Mouse (Mus musculus) T-helper 17 cell (primary cell): ENCODE results near the gene Dmrtc2.

Experiments
- in situ Hi-C, 2 experiments: fragments of 300-600 bp; cut with MboI, MseI; formaldehyde crosslinking; loops; 1 replicate in 1 of 2; 2 replicates in 1 of 2; pipeline ENCODE4 v1.15.1; 2025; ENCODE audit warnings: high pct_unique_total_duplicates in 2 of 2

Dmrtc2 gene

DNA sequence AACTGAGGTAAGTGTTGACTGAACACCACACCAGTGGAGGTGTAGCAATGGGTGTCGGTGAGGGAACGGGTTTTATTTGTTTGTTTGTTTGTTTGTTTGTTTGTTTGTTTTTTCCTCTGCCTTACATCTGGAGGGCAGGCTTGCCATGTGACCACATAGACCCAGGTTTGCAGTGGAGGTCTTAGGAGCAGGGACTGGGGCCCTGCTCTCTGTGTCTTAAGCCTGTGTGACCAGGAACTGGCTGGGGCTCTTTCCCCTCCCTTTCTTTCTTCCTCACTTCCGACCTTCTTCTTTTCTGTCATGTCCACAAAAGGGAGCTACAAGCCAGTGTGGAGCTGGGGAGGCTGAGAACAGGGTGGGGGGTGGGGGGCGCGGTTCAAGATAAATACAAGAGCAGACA, 28.1 kb downstream of the Dmrtc2 start:
- in situ Hi-C loops, result no loop called here

DNA sequence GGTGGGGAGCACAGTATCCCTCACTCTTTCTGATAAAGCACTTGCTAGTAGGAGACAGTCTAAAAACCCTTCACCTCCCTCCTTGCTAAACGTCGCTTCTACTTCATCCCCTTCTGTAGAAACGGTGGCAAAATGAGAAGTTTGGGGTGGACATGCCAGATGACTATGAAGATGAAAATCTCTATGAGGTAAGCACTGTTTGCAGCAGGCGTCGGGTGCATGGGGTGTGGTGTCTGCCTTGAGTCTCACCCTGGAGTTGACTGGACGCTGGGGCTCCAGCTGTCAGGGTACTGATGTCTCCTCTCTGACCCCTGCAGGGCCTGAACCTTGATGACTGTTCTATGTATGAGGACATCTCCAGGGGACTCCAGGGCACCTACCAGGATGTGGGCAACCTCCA, 31.3 kb downstream of the Dmrtc2 start:
- in situ Hi-C loops, result loop anchor here in 1 of 2 experiments (10.0 kb wide), 1 partner anchor 526 kb away; the partner anchor contains the start of gene Kcnn4

DNA sequence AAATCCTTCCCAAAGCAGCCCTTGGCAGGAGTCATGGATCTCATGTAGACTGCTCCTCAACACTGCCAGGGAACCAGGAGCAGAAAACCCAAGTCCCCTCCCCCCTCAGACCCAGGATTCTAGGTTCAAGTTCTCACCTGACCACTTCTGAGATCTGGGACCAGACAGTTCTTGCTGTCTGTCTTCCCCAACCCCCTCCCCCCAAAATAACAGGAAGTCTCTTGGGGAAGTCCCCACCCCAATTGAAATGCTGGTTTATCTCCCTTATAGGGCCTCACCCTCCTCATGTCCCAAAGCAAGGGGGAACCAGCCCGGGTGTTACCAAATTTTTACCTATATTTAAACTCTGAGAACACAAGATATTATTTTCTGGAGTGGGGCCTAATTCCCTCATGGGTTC, 32.0 kb downstream of the Dmrtc2 start:
- in situ Hi-C loops, result loop anchor here in 1 of 2 experiments (10.0 kb wide), 1 partner anchor 527 kb away; the partner anchor contains the start of gene Kcnn4

DNA sequence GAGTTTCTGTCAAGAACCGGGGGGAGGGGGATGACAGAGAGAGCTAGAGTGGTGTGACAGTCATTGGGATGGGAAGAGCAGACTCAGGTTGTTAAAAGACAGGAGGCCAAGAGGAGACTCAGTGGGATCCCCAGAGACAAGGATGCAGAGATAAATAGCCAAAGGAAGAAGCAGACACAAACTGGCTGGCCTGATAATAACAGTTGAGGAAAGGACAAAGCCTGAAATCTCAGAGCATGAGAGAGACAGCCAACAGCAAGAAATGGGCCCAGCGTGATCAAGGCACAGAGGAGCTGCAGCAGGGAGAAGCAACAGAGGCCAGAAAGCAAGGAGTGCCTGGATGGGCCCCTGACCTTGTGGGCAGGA, 32.4 kb downstream of the Dmrtc2 start:
- in situ Hi-C loops, result loop anchor here in 1 of 2 experiments (10.0 kb wide), 1 partner anchor 527 kb away; the partner anchor contains the start of gene Kcnn4

DNA sequence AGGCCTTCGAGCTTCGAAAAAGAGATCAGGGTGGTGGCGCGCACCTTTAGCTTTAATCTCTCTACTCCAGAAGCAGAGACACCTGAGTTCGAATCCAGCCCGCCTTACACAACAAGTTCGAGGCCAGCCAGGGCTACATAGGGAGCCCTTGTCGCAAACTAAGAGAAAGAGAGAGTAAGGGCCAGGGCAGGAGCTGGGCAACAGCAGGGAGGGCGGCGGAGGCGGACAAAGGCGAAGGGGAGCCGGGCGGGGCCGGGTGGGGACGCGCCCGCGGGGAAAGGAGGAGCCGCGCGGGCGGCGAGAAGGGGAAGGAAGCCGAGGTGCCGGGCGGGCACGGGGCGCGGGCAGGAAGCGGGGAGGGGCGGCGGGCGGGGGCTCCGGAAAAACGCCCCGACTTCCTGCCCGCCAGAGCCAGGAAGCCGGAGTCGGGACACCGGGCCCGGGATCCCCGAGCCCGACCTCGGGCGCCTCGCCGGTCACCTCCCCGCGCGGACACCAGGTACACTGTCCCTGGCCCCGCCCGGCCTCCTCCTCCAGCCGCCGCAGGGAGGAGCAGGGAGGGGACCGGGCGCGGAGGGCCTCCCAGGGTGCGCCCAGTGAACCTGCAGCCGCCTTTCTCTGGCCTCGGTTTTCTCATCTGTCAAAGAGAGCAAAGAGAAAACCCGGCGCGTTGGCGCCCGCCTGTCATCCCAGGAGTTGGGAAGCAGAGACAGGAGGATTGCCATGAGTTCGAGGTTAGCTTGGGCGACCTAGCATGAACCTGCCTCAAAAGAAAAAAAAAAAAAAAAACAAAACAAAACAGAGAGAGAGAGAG, 33.0 kb downstream of the Dmrtc2 start, which contains the start of gene Arhgef1:
TSS of gene Arhgef1 (plus strand) at position 283 of the 814 bp plus-strand sequence.
- in situ Hi-C loops, result loop anchor here in 1 of 2 experiments (10.0 kb wide), 1 partner anchor 528 kb away; the partner anchor contains the start of gene Kcnn4

DNA sequence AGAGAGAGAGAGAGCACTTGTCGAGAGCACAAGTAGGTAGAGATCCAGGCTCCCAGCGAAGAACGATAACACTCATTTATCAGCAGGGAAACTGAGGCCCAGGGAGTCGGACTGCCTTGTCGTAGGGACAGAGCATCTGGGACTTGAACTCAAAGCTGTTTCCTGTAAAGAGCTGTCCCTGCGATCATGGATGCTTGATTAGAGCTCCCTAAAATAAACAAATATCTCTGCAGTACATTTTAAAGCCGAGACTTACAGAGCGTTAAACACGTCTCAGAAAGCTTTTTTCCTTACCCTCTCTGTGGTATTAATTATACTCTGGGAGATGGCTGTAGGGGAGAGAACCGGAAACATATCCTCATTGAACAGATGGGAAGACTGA, 33.6 kb downstream of the Dmrtc2 start:
- in situ Hi-C loops, result loop anchor here in 1 of 2 experiments (10.0 kb wide), 1 partner anchor 529 kb away; the partner anchor contains the start of gene Kcnn4

DNA sequence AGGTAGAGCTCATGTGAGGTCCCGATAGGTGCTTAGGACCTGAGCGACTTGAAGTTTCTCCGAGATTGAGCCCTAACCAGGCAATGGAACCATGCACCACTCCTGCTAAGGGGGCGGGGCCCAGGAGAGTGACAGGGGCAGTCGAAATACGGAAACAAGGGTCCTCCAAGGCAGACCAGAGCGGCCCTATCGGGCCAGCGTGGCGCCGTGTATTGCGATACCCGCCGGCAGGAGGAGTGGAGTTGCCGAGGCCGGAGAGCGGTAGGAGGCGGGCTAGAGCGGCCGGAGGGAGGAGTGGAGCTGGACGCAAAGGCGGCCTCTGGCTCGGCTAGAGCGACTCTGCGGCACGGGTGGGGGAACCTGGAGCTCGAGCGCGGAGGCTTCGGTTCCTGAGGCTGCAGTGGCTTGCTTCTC, 34.2 kb downstream of the Dmrtc2 start:
- in situ Hi-C loops, result loop anchor here in 1 of 2 experiments (10.0 kb wide), 1 partner anchor 529 kb away; the partner anchor contains the start of gene Kcnn4

DNA sequence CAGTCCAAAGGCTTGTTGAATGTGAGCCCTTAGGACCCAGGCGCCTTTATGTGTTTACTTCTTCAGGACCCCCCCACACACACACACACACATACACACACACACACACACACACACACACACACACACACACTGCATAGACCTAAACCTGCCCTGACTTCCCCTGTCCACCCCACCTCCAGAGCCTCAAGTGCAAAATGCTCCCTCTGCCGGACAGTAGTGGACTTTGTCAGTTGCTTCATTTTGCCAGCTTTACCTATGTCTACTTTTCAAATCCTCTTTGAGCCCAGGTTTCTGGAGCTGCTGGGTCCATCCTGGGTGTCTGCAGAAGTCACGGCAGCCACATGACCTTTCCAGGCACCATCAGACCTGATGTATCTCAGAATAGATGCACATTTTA, 35.1 kb downstream of the Dmrtc2 start:
- in situ Hi-C loops, result loop anchor here in 1 of 2 experiments (5.0 to 10.0 kb wide), 3 partner anchors 47 to 530 kb away; partner anchors contain the start of gene Kcnn4

DNA sequence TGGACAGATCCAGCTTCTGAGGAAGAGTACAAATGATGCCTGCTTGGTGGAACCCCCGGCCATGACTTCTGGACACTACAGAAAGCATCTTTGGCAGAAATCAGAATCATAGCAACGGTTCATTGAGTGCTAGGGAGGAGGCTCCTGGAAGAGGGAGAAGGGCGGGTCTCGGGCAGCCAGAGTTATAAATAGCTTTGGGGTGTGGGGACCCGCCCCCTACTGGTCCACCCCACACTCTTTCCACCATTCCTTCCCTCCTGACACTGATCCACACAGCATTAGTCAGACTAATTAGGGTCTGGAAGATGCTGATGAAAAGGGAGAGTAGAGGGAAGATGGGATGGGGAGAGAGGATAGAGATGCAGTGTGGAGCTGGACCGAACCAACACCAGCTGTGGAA, 36.7 kb downstream of the Dmrtc2 start:
- in situ Hi-C loops, result loop anchor here in 1 of 2 experiments (5.0 to 10.0 kb wide), 3 partner anchors 46 to 532 kb away; partner anchors contain the start of gene Kcnn4

DNA sequence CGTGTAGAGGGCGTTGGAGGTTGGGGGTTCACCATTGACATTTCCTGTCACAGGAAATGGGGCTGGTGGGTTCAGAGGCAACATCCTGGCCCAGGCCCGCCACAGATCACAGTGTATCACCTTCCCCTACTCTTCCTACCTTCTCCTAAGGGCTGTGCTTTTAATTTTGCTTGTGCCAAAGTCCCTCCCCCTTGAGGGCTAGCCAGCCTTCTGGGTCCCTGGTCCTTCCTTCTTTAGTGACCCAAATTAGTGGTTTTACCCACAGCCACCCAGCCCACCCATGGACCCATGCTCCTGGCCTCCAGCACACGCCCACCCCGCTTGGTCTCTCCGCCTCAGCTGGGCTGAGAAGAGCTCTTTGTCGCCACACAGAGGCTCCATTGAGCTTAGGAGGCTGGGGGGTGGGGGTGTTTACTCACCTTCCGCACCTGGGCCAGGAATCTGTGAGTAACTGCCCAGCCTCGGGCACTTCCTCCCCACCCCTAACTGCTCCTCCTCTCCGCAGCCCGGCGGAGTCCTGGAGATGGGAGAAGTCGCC, 37.4 kb downstream of the Dmrtc2 start:
- in situ Hi-C loops, result loop anchor here in 1 of 2 experiments (5.0 to 10.0 kb wide), 3 partner anchors 45 to 532 kb away; partner anchors contain the start of gene Kcnn4

DNA sequence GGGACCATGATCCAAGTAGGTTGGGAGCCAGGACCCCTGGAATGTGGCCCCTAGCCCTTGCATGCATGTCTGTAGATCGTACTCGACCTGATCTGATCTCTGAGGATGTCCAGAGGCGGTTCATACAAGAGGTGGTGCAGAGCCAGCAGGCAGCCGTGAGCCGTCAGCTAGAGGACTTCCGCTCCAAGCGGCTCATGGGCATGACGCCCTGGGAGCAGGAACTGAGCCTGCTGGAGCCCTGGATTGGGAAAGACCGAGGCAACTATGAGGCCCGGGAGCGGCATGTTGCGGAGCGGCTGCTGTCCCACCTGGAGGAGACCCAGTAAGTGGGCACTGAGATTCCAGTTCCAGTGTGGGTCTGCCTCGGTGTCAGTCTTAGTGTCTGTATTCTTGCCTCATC, 42.6 kb downstream of the Dmrtc2 start:
- in situ Hi-C loops, result no loop called here

DNA sequence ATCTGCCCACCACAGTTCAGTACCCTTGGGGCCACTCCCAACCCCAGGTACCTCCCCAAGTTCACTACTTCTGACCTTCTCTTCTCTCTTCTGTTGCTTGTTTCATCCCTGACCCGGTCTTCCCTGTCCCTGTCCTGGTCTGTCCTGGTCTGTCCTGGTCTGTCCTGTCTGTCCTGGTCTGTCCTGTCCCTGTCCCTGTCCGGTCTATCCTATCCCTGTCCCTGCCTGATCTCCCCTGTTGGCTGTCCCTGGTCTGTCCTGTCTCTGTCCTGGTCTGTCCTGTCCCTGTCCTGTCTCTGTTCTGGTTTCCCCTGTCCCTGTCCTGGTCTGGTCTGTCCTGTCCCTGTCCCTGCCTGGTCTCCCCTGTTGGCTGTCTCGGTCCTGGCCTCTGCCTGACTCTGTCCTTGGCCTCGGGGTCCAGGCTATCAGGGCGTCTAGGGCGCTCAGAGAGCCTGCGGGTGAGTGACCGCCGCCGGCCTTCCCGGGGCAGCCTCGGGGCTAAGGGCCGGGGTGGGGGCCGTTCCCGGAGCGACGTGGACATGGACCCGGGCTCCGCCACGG, 49.0 kb downstream of the Dmrtc2 start:
- in situ Hi-C loops, result no loop called here

DNA sequence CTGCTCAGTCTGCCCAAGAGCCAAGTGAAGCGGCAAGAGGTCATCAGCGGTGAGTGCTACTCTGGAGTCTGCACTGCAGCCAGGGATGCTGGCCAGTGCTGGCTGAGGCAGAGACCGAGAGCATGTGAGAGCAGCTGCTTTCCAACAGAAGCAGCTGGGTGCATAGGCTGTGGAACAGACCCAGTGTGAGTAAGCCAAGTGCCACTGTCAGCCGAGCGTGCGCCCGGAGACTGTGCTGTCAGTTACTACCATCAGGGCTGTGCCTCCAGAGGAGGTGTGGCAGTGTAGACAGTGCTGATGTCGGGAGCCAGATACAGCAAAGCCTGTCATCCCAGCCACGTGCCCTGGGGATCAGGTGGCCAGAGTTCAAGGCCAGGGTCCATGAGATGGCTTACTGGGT, 49.9 kb downstream of the Dmrtc2 start:
- in situ Hi-C loops, result no loop called here
